Mouse (Mus musculus): ENCODE data around the gene Bbs9.

Bbs9 gene

DNA sequence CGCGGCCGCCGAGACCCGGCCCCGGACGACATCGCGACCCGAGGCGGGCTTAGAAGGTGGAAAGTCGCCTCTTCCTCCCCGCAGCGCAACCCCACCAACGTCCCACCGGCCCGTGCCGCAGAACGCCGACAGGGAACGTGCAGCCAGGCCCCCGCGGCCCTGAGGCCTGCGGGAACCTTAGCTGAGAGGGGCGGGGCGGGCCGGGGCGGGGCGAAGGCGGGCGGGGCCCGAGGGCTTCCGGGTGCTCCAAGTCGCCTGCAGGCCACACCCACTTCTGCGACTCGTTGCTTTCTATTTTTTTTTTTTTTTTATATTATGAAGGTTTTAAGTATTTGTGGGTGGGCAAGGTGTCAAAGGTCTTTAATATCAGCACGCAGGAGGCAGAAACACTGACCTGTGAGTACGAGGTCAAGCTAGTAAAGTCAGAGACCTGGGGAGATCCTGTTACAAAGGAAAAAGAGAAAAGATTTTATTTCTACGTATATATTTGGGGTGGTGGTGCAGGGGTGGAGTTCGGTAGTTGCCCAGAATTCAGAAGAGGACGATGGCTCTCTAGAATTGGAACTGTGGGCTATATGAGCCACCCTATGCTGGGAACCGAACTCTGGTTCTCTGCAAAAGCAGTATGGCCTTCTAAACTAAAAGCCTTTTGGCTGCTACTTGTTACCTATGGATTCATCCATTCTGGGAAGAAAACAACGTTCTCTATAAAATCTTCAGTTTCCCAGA, 7.2 kb upstream of the Bbs9 start:
- DNase-seq (ENCODE audit: low read depth, low spot score): peak; percentile 54

DNA sequence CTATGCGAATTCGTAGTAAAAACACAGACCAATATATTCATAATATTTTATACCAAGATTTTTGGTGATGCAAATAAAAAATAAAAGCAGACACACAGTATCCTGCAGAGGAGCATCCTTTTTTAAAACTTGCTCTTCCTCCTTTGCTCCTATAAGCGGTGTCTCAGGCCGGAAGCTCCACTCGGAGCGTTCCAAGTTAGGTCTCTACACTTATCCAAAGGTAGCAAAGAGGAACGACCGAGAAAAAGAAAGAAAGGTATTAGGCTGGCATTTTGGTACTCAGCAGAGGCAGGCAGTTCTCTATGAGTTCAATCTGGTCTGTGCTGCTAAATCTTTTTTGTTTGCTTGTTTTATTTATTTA, 6.6 kb upstream of the Bbs9 start:
- no peak for DNase-seq (ENCODE audit: low read depth, low spot score)

DNA sequence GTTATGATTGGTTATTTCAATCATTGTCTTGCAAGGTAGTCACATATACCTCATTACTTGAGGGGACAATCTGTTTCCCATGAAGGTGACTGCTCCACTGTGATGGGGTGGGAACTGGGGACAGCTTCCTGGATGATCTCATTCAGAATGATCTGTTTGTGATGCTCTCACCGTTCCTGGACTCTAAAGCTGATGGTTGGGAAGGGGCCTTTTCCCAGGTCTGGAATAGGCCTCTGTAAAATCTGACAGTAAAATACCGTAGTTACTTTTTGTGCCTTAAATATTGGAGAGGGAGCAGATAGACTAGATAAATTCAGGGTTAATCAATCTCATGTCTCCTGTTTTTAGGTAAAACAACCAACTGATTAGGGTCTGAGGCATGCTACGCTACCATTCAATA, 5.9 kb upstream of the Bbs9 start, which contains the start of gene Rp9:
TSS of gene Rp9 (minus strand) at position 101 of the 400 bp plus-strand sequence.
- DNase-seq (ENCODE audit: low read depth, low spot score): no peak

DNA sequence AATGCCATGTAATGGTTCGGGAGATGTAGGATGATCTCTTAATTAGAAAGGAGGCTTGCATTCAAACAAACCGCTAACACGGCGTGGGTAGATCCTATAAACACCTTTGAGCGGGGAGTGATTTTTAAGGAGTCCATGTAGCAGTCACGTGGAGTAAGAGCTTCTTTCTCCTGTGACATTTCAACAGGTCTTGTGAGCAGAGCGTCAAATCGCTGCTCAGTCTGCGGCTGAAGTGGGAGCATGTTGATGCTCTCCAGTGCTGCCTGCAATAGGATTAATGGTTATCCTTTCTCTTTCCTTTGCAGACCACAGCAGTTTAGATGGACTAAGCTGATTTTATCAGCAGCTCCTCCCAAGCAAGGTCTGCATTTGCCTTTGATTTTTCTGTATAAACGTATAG, 750 bp downstream of the Bbs9 start:
- DNase-seq (ENCODE audit: low read depth, low spot score): peak; percentile 67

DNA sequence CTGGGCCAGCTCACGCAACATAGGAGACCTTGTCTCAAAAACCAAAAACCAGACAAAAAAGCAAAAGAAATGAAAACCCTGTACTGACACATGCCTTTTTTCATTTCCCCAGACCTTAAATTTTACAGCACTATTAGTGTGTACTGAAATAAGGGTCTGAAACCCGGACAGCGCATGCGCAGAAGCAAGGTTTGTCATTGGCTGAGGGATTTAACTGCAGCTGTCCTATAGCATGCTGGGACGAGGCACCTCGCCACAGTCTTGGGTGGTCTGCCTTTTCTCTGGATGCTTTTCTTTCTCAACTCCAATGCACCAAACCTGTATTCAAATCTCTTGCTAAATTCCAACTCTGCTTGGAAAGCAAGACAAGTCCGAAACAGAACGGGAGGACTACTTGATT, 3.4 kb downstream of the Bbs9 start:
- no peak for DNase-seq (ENCODE audit: low read depth, low spot score)

DNA sequence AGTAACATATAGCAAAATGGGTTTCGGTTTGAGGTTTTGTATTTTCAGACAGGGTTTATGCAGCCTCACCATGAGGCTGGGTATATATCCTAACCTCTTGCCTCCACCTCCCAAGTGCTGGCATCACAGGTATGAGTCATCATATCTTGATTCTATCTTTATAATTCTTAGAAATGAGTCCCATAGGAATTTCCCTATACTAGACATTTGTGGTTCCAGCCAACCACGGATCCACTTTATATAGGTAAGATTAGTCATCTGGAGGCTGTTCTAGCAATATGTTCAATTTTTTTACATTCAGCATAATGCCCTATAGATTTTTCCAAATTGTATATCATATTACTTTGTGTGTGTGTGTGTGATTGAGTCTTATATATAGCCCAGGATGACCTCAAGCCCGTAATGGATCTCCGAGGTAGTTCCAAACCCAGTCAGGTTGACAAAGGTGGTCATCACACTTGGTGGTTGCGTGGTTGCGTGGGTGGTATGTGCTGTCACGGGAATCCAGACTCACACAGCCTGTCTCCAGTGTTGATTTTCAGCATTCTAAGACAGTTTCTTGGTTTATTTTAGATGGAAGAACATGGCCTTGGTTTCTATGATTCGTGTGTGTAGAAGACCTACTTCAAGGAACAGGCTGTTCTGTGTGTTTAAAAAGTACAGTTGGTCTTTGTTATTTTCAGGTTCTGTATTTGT, 8.5 kb downstream of the Bbs9 start:
- DNase-seq (ENCODE audit: low read depth, low spot score): no peak

DNA sequence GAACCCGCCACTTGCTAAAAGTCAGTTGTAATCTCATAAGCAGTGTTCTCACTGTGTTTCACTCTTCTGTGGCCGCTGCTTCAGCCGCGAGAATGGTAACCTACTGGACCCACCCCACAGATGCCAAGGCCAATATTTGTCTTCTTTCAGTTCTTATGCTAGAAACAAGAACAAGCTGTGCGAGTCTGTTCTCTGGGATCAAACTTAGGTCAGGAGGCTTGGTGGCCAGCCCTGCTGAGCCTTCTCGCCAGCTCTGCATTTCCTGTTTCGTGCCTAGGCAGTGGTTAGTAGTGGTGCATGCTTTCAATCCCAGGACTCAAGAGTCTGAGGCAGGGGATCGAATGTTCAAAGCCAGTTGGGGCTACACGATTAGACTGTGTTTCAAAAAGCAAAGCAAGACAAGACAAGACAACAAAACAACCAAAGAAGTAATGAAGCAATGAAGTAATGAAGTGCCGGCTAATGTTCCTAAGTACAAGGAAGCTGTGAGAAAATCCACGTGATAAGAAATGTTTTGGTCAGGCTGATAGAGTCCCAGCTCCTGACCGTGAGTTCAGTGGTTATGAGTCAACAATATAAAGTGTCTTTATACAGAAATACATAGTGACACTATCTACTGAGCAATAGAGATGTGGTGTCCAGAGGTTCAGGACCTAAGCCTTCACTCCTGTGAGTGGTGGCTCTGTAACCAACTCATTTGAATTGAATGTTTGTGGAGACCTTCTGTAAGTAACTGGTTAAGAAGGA, 9.2 kb downstream of the Bbs9 start:
- DNase-seq (ENCODE audit: low read depth, low spot score): no peak

DNA sequence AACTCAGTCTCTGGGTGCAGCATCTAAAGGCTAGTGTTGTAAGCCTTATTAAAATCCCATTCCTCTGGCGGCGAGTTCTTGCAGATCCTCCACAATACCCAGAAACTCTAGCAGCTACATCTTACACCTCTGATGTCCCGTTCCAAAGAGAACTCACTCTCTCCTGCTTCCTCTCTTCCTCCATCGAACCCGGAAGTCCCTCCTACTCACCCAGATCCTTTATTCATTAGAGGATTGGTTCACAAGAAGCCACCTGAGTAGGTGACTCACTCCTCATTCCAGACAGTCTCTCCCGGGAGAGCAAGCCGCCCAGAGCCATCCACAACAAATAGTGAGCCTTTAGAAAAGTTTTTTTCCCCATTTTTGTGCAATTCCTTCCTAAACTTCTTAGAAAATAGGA, 10.7 kb downstream of the Bbs9 start:
- DNase-seq (ENCODE audit: low read depth, low spot score): no peak

DNA sequence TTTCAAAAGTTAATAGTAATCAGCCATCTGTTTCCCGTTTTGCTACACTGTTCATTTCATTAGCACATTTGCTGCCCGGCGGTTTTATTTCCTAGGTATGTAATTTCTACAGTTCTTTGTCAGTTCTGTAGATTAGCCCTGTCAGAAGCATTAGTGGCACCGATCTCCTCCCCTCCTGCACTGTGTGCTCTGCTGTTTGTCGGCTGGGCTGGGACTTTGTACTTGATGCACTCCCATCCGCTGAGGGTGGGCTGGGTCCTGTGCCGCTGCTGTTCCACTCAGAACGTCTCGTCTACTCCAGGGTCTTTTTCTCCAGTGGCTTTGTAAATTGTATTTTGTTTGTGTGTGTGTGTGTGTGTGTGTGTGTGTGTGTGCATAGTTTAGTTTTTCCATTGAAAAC, 13.4 kb downstream of the Bbs9 start:
- DNase-seq (ENCODE audit: low read depth, low spot score): no peak

DNA sequence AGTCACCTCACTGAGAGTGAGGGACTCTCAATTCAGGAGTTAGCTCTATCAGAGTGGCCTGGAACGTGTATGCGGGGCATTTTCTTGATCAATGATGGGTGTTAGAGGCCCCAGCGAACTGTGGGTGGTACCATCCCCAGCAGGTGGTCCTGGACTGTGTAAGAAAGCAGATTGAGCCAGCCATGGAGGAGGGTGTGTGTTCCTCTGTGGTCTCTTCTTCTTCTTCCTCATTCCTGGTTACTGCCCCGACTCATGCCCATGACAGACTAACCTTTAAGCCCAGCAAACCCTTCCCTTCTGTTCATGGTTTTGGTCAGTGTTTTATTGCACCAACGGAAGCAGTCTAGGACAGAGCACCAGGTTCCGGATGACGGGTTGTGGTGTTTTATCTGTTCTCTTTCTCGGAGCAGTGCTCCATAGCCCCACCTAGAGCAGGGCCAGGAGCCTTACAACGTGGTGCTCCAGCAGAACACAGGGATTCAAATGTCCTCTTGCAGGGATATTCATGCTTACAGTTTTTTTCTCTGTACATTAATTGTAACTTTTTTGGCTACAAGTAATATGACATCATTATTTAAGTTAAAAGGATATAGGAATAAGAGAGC, 18.8 kb downstream of the Bbs9 start:
- no peak for DNase-seq (ENCODE audit: low read depth, low spot score)

DNA sequence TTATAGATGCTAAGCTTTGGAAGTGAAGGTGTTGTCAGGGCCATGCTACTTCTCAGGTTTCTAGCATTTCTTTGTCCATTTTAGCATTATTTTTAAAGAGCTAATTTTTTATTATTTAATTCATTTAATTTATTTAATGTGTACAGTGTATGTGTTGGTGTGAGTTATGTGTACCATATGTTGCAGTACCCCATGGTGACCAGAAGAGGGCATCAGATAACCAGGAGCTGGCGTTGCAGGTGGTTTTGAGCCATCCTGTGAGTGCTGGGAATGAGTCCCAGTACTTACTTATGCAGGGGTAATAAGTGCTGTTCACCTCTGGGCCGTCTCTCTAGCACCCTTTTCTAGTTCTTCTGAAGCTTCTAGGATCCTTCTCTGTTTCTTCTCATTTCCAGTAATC, 19.6 kb downstream of the Bbs9 start:
- no peak for DNase-seq (ENCODE audit: low read depth, low spot score)

DNA sequence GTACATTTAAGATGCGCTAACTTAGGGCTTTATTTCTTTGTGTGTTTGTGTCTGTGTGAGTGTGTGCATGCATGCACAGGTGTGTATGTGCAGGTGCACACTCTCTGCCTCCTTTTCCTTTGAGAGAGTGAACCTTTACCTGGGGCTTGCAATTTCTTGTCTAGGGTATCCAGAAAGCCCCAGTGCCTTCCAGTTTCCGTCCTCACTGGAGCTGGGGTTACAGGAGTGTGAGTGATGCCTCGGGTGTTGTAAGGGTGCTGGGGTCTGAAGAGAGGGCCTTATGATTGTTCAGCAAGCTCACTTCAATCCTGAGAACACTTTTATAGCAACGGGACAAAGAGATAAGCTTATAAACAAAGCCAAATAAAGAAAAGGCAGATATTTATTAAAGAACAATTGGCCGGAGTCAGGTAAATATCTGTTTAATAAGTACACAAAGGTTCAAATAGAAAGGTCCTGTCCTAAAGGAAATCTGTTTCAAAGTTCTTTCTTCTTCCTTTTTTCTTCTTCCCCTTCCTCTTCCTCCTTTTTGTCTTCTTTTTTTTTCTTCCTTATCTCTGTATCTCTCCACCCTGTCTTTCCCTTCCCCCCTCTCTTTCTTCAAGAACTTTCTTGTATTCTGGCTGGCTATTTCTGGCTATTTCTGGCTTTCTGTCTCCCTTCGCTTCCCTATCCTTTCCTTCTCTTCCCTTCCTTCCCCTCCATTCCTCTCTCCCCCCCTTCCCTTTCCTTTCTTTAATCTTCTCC, 21.7 kb downstream of the Bbs9 start:
- no peak for DNase-seq (ENCODE audit: low read depth, low spot score)

DNA sequence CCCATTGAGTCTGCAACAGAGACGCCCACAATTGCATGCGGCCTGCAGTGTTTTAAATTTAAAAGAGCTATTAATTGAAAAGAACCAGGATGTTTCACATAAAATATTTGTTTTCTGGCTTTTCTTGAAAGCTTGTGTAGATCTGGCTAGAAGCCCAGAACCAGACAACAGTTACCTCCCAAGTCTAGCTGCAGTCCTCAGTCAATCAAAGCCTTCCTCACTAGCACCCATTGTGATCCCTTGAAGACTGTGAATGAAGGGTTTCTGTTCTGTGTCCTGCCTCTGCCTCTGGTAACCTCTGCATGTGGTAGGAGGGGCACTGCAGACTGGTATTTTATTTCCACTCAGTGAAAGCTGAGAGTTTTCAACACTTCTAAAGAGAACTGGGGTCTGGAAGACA, 27.5 kb downstream of the Bbs9 start:
- no peak for DNase-seq (ENCODE audit: low read depth, low spot score)

DNA sequence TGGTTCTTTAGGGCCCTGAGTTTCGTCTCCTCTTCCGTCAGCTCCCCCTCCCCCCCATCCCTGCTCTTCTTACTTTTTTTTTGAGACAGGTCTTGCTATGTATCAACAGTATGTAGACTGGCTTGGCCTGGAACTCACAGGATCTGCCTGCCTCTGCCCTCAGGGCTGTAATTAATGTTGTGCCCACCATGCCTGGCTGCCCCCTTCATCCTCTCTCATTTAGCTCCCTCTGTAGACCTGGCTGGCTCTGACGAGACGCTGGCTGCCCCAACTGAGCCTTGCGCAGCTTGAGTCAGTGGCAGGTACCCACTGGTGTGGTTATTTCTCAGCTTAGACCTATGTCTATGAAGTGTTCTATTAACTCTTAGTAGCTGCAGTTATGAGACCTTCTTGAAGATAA, 28.1 kb downstream of the Bbs9 start:
- no peak for DNase-seq (ENCODE audit: low read depth, low spot score)

DNA sequence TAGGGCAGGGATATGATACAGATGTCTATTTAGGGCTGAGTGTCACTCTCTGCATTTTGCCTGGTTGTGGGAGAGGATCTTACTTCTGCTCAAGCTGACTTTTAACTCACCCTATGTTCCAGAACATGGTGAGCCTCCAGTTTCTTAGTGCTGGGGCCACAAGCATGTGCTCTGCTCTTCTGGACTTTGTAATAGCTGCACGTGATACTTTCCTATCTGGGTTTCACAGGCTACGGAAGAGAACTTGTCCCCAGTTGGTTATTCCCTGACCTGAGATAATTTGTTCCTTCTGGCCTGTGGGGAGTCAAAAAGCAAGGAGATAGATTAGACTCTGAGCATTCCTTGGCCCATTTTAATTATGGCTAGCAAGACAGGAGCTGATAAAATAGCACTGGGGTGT, 30.1 kb downstream of the Bbs9 start:
- no peak for DNase-seq (ENCODE audit: low read depth, low spot score)

DNA sequence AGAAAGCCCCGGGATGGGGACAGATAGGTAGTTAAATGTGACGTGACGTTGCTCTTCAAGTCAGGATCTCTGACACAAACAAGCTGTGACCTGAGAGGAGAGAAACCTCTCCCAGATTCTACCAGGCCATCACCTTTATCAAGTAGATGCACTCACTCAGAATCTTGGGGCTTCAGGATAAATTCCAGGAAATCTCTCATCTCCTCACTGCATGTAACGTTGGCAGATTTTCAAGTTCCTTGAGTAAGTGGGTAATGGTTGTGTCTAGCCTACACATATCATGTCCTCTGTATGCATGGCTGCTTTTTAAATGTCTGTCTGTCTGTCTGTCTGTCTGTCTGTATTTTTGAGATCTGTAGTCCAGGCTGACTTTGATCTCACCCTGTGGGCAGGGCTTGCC, 39.6 kb downstream of the Bbs9 start:
- DNase-seq (ENCODE audit: low read depth, low spot score): no peak

DNA sequence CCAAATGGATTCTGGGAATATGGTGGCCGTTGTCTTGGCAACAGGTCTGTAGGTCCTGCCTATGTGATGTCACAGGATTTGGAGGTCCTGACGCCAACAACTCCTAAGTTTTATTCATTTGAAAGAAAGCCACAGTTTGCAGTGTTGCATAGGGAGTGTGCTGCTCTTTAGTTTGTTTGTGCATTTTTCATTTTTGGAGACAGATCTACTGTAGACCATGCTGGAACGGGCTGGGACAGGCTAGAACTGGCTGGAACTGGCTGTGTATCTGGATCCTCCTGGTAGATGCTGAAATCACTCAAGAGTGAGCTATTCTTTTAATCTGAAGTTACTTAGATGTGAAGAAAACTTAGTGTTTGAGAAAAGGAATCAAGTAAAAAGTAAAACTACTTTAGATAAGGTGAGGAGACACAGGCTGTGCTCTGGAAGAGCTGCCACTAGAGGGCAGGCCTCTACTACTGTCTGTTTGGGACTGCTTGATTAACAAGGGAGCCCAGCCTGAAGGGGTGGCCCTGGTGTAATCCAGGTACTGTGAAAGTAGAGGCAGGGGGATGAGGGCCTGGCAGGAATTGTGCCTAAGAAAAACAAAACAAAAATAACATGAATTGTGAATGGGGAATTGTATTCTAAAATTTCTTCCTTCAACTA, 43.0 kb downstream of the Bbs9 start:
- no peak for DNase-seq (ENCODE audit: low read depth, low spot score)

DNA sequence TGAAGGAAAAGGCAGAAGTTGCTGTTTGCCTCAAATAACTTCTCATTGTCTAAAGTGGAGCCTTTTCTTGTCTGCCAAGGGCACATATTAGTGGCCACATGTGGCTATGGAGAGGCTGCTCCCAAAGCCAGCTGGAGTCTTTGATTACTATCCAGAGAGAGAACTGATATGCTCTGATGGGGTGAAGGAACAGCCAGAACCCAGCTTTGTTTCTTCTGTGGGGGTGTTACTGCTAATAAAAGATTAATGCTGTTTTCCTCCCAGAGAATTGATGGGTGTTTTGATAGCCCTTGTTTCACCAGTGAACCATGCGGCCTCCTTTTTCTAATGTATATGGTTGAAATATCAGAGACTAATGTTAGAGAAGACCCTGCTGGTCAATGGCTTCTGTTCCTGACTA, 47.9 kb downstream of the Bbs9 start:
- DNase-seq (ENCODE audit: low read depth, low spot score): no peak

DNA sequence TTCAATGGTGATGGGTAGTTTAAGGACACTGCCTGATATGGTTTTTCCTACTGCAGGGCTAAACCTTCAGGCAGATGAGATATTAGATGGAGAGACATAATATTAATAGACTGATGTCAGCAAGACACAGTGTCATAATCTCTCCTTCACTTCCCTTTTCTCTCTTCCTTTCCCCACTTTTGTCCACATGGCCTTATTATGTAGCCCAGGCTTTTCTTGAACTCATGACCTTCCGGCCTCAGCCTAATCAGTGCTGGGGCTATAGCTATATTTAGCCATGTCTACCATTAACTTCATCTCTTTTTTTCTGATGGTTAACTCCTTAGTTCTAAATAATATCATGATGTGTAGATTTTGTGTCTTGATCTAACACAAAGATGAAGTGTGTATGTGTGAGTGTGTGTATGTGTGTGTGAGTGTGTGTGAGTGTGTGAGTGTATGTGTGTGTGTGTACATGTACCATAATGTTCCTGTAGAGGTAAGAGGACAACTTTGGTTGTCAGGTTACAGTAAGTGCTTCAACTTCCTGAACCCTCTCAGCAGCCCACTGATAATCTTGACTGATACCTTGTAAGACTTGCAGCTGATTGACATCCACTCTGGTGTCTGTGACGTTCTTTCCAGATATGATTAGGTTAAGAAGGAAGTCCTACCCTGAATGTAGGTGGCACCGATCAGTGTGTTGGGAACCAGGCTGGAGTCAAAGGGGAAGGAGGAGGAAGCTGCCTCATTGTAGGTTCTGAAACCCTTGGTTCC, 55.4 kb downstream of the Bbs9 start:
- DNase-seq (ENCODE audit: low read depth, low spot score): no peak

DNA sequence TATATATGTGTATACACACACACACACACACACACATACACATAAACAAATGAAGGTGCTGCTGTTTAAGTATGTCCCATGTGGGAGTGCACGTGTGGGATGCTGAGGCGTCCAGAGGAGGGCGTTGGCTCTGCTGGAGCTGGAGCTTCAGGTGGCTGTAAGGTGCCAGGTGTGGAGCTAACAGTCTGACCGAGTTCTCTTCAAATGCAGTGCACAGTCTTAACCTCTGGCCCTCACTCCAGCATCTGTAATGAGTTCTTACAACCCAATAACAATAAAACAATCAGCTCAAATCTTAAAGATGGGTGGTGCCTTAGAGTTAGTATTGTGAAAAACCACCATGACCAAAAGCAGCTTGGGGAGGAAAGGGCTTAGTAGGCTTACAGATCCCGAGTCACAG, 56.6 kb downstream of the Bbs9 start:
- DNase-seq (ENCODE audit: low read depth, low spot score): no peak
